Mouse (Mus musculus) liver, embryonic 16.5 days (tissue): ENCODE measurements around the gene Slc38a3. TPM values are rescaled to one million over a fixed set of nuclear protein-coding genes. Genes with fewer than 3 reads are reported as not detected.
A peak's percentile ranks its signal among the peaks of the same experiment; 100 is the strongest.

Experiments used
- ATAC-seq: fragments of 200-750 bp; cut with Nextera tagmentation; 2 replicates; pipeline ENCODE4 v1.8.0; 2017; ENCODE audit warnings: low read depth, mild to moderate bottlenecking, moderate number of reproducible peaks, moderate library complexity
- H3K27ac ChIP-seq: fragments of 300-500 bp; sonication (generic); 2 replicates; pipeline ENCODE4 v1.5.1; 2014; ENCODE audit warnings: mild to moderate bottlenecking, low read length
- H3K27me3 ChIP-seq: fragments of 300-500 bp; sonication (generic); 2 replicates; pipeline ENCODE4 v1.6.1; 2014; ENCODE audit warnings: low read depth, low read length, mixed read lengths; ENCODE audit not compliant: control insufficient read depth, insufficient read depth
- H3K36me3 ChIP-seq: fragments of 300-500 bp; sonication (generic); 2 replicates; pipeline ENCODE4 v1.6.1; 2014; ENCODE audit warnings: mild to moderate bottlenecking; ENCODE audit not compliant: control insufficient read depth, insufficient read depth
- H3K4me1 ChIP-seq: fragments of 300-500 bp; sonication (generic); 2 replicates; pipeline ENCODE4 v1.6.1; 2014; ENCODE audit warnings: low read depth, low read length, mixed read lengths; ENCODE audit not compliant: control insufficient read depth
- H3K4me2 ChIP-seq: fragments of 300-500 bp; sonication (generic); 2 replicates; pipeline ENCODE4 v1.6.1; 2014; ENCODE audit warnings: low read depth, low read length, mixed read lengths
- H3K4me3 ChIP-seq: fragments of 300-500 bp; sonication (generic); 2 replicates; pipeline ENCODE4 v1.5.1; 2014; ENCODE audit warnings: low read depth, mild to moderate bottlenecking, low read length
- H3K9ac ChIP-seq: fragments of 300-500 bp; sonication (generic); 2 replicates; pipeline ENCODE4 v1.6.1; 2014; ENCODE audit warnings: low read depth, low read length
- H3K9me3 ChIP-seq: fragments of 300-500 bp; sonication (generic); replicated peaks from 2 replicates; pipeline ENCODE4 v1.6.1; 2016; ENCODE audit warnings: low read length; ENCODE audit not compliant: control insufficient read depth
- WGBS: fragments of 180-500 bp; shearing (Covaris S2); extraction: QIAGEN DNeasy Blood & Tissue Kit; methylation state at CpG from one replicate; pipeline ENCODE4 v1.1.7; 2014; ENCODE audit not compliant: insufficient replicate concordance; 5-methylcytosine and 5-hydroxymethylcytosine counted together
- polyA plus RNA-seq: library from polyadenylated mRNA; unstranded; fragments of >200 nt; fragmentation: Nextera tagmentation; extraction: Ambion mirVana; gene quantifications from 2 replicates; pipeline ENCODE4 v1.2.1, GENCODE M21; 2015

The Slc38a3 gene
- polyA plus RNA-seq, 1 experiment from 2014 or later: 75.2 TPM

DNA sequence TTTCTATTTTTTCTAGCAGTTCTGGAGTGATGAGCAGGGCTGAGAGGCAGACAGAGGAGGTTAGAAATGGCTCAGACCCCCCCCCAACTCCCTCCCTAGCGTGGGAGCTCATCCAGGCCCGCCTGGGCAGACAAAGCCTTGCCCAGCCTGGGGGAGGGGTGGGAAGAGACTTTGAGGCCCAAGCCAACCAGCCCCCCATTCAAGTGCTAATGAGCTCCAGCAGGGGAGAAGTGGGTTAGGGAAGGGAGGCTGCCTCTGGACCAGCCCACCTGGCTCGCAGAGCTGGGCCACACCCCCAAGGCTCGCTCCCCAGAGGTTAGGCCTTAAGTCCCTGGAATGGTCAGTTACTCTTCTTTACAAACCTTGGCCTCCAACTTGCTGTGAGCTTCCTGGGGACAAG lies 38.8 kb downstream of the Slc38a3 start:
- Histone ChIP-seq H3K27me3 (no peaks in the 10 kb centered on the region), H3K36me3 (peaks cover 5% of the 10 kb centered on the region; the same call in 1 of the 2 replicates), H3K4me2 (no peak overlapping the region), H3K9ac (no peak overlapping the region), H3K9me3 (no peaks in the 10 kb centered on the region), H3K4me1 (peaks cover 85% of the 10 kb centered on the region), H3K4me3 (no peak overlapping the region), H3K27ac (peak overlapping the region; percentile 51; the same call in 1 of the 2 replicates)
- ATAC-seq: no peak
- WGBS: 63% methylated on average over 4 of the region's 4 CpGs

DNA sequence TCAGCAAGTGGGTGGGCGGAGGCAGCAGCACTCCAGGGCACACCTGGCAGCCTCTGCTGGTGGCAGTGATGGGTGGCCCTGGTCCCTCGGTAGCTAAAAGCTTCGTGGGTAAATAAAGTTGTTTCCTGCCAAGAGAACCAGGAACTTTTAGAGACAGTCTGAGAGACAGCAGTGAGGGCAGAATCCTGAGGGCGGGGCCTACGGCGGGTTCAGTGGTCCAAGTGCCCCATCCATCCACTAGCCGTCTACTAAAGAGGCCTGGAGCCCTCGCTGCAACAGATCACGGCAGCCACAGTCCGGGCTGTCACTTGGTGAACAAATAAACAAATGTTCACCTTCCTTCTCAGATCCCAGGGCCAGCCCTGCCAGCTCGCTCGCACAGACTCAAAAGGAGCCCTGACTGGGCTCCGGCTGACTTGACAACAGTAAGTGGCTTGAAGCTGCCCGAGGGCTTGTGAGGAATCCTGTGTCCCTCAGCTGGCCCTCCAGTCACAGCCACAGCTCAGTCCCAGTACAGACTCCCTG lies 39.4 kb downstream of the Slc38a3 start:
- 43% methylated on average over 14 of the region's 14 CpGs for WGBS
- Histone ChIP-seq H3K27ac (peak overlapping the region; percentile 77), H3K4me2 (peak overlapping the region; percentile 49), H3K36me3 (peaks cover 7% of the 10 kb centered on the region), H3K9me3 (no peaks in the 10 kb centered on the region), H3K4me1 (peaks cover 90% of the 10 kb centered on the region), H3K27me3 (no peaks in the 10 kb centered on the region), H3K4me3 (0 out of 2 replicates have a peak overlapping the region, but pooled peaks have one; percentile 8), H3K9ac (peak overlapping the region; percentile 10; the same call in 1 of the 2 replicates)
- no peak for ATAC-seq

DNA sequence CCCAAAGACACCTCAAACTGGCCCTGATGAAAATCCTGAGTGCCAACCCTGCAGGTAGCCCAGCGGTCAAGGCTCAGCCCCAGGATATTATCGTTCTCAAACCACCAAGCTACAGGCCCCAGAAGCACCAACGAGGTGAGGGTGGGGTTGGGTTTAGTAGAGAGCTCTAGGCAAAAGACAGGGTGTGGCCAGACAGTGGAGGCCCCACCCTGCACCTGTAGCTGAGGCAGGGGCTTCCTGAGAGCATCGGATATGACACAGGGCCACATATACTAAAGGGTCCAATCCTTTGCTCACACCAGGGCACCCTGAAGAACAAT lies 40.0 kb downstream of the Slc38a3 start:
- ATAC-seq: no peak
- Histone ChIP-seq H3K27ac (peak overlapping the region; percentile 77), H3K4me1 (peaks cover 93% of the 10 kb centered on the region), H3K9ac (peak overlapping the region; percentile 52; the same call in 1 of the 2 replicates), H3K9me3 (no peaks in the 10 kb centered on the region), H3K27me3 (no peaks in the 10 kb centered on the region), H3K4me3 (0 out of 2 replicates have a peak overlapping the region, but pooled peaks have one; percentile 17), H3K36me3 (peaks cover 9% of the 10 kb centered on the region), H3K4me2 (peak overlapping the region; percentile 49)
- 9% methylated on average over 4 of the region's 4 CpGs for WGBS

DNA sequence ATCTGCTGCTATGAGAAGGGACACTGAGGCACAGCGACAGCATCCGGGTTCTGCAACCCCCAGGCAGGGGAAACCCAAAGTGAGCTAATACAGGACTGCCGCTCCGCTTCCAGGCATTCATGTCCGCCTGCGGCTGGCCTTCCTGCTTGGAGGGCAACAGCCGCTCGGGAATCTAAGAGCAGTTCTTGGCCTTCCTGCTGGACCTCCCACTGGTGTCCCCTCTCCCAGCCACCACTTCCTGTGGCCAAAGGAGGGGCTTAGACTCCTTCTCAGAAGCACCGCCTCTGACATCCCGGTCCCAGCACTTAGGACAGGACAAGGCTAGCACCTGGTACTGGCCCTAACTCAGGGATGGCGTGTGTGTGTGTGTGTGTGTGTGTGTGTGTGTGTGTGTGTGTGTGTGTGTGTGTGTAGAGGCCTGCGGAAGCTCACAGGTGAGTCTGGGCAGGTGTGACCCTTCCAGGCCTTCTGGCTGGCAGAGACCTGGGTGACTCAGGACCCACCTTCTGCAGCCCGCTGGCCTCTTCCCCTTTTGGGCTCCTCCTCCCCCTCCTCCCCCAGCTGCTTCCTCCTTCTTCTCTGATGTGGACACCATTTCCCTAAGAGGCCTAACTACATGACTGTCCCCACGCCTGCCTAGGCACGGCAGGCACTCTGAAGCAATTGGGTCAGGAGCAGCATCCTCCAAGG lies 40.5 kb downstream of the Slc38a3 start:
- no peaks in the 10 kb centered on the region for H3K9me3 ChIP-seq
- H3K4me3 ChIP-seq: peak overlapping the region; percentile 17; the same call in 1 of the 2 replicates
- no peaks in the 10 kb centered on the region for H3K27me3 ChIP-seq
- H3K36me3 ChIP-seq: peaks cover 9% of the 10 kb centered on the region
- H3K4me2 ChIP-seq: peak overlapping the region; percentile 49
- no peak for ATAC-seq
- WGBS: 48% methylated on average over 15 of the region's 15 CpGs
- peak overlapping the region; percentile 52; the same call in 1 of the 2 replicates for H3K9ac ChIP-seq
- peak overlapping the region; percentile 77 for H3K27ac ChIP-seq
- peaks cover 89% of the 10 kb centered on the region for H3K4me1 ChIP-seq

DNA sequence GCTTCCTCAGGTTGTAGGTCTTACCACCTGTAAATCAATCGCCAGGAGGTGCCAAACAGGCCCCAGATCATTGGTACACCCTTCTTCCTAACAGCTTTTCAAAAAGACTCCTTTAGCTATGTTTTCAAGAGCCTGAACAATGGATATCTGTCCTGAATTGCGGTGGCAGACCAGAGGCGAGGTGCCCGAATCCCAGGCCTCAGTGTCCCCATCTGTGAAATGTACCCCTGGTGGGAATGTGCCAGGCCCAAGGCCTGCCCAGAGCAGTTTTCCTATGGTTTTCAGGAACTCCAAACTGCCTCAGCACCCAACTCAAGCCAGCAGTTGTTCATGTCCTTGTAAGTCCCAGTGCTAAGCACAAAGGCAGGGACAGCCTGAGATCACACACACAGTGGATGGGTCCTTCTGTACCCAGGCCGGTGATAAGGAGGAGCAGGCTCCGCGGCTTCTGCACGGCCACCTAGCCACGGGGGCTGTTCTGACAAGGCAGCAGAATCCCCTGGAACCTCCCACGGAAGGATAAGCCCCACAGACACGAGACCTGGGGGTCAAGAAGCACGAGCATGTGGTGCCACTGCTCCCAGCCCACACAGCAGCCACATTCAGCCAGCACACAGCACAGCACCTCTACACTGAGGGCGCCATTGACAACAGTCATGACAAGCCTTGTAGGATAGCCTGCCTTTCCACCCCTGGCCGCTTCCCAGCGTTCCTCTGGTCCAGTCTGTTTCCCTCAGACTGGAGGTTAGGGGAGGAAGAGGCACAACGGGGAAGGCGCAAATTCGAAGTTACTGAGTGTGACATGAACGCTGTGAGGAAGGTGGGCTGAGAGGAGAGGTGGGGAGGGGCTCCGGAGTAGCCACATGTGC lies 41.7 kb downstream of the Slc38a3 start:
- H3K4me3 ChIP-seq: no peak overlapping the region
- peaks cover 79% of the 10 kb centered on the region for H3K4me1 ChIP-seq
- H3K36me3 ChIP-seq: peaks cover 9% of the 10 kb centered on the region
- no peaks in the 10 kb centered on the region for H3K27me3 ChIP-seq
- H3K27ac ChIP-seq: peak overlapping the region; percentile 55
- 44% methylated on average over 20 of the region's 20 CpGs for WGBS
- no peak for ATAC-seq
- no peaks in the 10 kb centered on the region for H3K9me3 ChIP-seq
- H3K9ac ChIP-seq: peak overlapping the region; percentile 22; the same call in 1 of the 2 replicates
- H3K4me2 ChIP-seq: peak overlapping the region; percentile 21; the same call in 1 of the 2 replicates

DNA sequence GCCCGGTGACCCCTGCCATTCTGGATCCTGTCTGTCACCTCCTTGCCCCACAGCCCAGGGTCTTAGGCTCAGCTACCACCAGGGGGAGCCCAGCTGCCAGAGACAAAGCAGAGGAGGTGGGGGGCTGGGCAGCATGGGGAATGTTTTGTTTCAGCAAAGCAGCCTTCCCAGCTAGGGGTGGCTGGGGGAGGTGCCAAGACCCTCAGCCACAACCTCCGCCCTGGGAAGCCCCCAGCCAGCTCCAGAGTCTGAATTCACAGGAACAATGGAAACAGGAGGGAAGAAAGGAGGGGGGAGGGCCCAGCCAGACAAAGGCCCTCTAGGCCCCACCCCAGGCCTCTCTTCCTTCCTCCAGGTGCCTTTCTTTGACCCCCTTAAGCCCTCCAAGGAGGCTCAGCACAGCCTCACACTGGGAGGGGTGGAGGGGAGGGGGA lies 42.5 kb downstream of the Slc38a3 start:
- peaks cover 12% of the 10 kb centered on the region for H3K36me3 ChIP-seq

DNA sequence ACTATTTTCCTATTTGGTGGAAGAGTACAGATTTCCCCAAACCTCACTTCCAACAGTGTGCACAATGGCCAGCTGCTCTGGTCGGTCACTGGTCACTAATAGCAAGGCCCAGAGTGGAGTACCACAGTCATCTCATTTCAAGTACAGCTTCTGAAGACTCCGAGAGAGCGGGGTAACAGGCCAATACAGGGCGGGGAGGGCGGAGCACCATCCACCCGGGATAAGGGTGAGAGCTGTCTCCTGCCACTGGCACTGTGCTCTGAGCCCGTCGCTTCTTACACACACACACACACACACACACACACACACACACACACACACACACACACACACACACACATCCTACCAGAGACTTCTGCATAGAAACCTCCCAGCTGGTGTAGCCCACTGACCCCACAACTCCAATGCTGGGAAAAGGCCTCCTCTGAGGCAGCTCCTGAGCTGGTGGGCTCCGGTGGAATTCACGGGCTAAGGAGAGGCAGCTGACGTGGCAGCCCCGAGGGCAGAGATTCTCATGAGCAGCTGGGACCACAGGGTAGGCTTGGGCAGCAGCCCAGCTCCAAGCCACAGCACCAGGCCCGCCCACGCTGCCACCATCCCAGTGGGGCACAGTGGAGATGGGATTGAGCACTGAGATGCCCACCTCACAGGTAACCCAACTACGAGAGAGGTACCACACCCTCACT lies 43.0 kb downstream of the Slc38a3 start:
- Histone ChIP-seq H3K27ac (peak overlapping the region; percentile 30; the same call in 1 of the 2 replicates), H3K4me1 (peaks cover 66% of the 10 kb centered on the region), H3K36me3 (peaks cover 12% of the 10 kb centered on the region), H3K9me3 (no peaks in the 10 kb centered on the region), H3K27me3 (no peaks in the 10 kb centered on the region), H3K4me3 (0 out of 2 replicates have a peak overlapping the region, but pooled peaks have one; percentile 6), H3K4me2 (peak overlapping the region; percentile 24), H3K9ac (peak overlapping the region; percentile 36)
- 42% methylated on average over 14 of the region's 15 CpGs for WGBS
- peak; percentile 27; the same call in 1 of the 2 replicates for ATAC-seq

More for the DNA sequence above, 42.5 kb downstream of the Slc38a3 start:
- Histone ChIP-seq H3K4me2 (peak overlapping the region; percentile 21), H3K9me3 (no peaks in the 10 kb centered on the region), H3K4me1 (peaks cover 72% of the 10 kb centered on the region), H3K4me3 (0 out of 2 replicates have a peak overlapping the region, but pooled peaks have one; percentile 6), H3K27me3 (no peaks in the 10 kb centered on the region), H3K9ac (peak overlapping the region; percentile 36), H3K27ac (peak overlapping the region; percentile 55)
- ATAC-seq: peak; percentile 30
- 0% methylated on average over 2 of the region's 2 CpGs for WGBS

DNA sequence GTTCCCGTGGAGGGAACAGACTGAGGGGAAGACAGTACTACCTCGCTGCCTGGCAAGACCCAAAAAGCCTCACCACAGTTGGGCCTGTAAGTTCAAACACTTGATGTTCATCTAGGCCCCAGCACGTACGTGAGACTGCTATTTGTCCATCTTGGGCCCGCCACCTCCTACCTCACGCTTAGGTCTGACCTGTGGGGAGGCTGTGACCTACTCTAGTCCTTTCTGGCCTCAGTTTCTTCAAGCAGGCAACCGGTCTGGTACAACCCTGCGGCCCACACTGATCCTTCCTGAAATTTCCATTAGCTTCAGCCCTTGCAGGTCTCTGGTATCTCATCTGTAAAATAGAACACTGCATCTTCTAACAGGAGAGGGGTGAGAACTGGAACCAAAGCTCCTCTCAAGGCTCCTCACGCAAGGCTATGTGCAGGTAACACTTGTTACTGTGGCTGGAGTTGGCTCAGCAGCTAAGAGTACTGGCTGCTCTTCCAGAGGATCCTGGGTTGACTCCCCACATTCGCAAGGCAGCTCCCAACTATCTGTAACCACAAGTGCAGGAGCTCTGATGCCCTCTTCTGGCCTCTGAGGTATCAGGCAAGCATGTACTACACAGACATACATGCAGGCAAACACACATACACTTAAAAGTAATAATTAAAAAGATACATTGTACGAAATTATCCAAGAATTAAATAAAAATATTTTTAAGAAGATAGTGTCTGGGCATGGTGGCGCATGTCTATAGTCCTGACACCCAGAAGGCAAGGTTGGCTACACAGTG lies 43.8 kb downstream of the Slc38a3 start:
- Histone ChIP-seq H3K9me3 (no peaks in the 10 kb centered on the region), H3K36me3 (peaks cover 12% of the 10 kb centered on the region), H3K4me1 (peaks cover 58% of the 10 kb centered on the region), H3K4me3 (no peak overlapping the region), H3K4me2 (0 out of 2 replicates have a peak overlapping the region, but pooled peaks have one; percentile 24), H3K9ac (peak overlapping the region; percentile 6; the same call in 1 of the 2 replicates), H3K27ac (peak overlapping the region; percentile 31), H3K27me3 (no peaks in the 10 kb centered on the region)
- no peak for ATAC-seq
- 86% methylated on average over 12 of the region's 12 CpGs for WGBS
